28 mouse cellular contexts compared by ENCODE assay signal in genomic region chr2:131896011-131896410, GRCm38 (mm10). TPM values are rescaled to one million over a fixed set of nuclear protein-coding genes. Genes with fewer than 3 reads are reported as not detected.
A peak's percentile ranks its signal among the peaks of the same experiment; 100 is the strongest.
DNase-seq lines count a peak whose midpoint lies in the region; ATAC-seq and TF ChIP-seq lines count a peak whose summit lies in the region.
"Had no signal": no experiment of that assay in that cellular context is flagged by ENCODE, and none has a peak within 500 bp of the region (broad histone marks: within the 10 kb centered on the region; RNA-seq: fewer than 3 reads in every experiment).

No protein-coding gene starts in this region.

- H3K4me3 ChIP-seq in heart, embryonic 10.5 days: no peak overlapping the region
- no peak overlapping the region for H3K4me3 ChIP-seq in layer of hippocampus, adult 2 months
- no peak overlapping the region for H3K4me3 ChIP-seq in midbrain, embryonic 11.5 days (ENCODE audit: low read depth, low read length)
- no peak overlapping the region for H3K4me3 ChIP-seq in midbrain, embryonic 14.5 days (replicated peaks; ENCODE audit: low read depth, low read length)

- intact Hi-C loops in heart, postnatal 14 days (cut with DNase I): loop anchor here (5.0 kb wide), 1 partner anchor 64 kb away; no protein-coding TSS in a partner anchor

- ATAC-seq in midbrain, embryonic 11.5 days (ENCODE audit: low FRiP score): no peak
- ATAC-seq in midbrain, embryonic 14.5 days (ENCODE audit: low FRiP score, low TSS enrichment): no peak
- ATAC-seq: activated CD4-positive, CD25-positive, alpha-beta regulatory T cell, adult 4 months; CD4-positive, CD25-positive, alpha-beta regulatory T cell, adult 4 months; Patski had no signal

- H3K36me3 ChIP-seq in heart, embryonic 10.5 days: no peaks in the 10 kb centered on the region
- H3K36me3 ChIP-seq in midbrain, embryonic 11.5 days (ENCODE audit: control insufficient read depth, insufficient read depth, low read length): no peaks in the 10 kb centered on the region
- H3K36me3 ChIP-seq in midbrain, embryonic 14.5 days (ENCODE audit: control insufficient read depth, insufficient read depth, low read length): no peaks in the 10 kb centered on the region
- H3K36me3 ChIP-seq: G1E had no signal

- no peaks in the 10 kb centered on the region for H3K27me3 ChIP-seq in heart, embryonic 10.5 days (ENCODE audit: insufficient read depth, poor library complexity, severe bottlenecking)
- no peaks in the 10 kb centered on the region; the same call in 1 of the 2 replicates for H3K27me3 ChIP-seq in midbrain, embryonic 11.5 days (ENCODE audit: control insufficient read depth, insufficient read depth, low read length)
- H3K27me3 ChIP-seq in midbrain, embryonic 14.5 days (ENCODE audit: control insufficient read depth, insufficient read depth, low read length): no peaks in the 10 kb centered on the region
- H3K27me3 ChIP-seq: CH12.LX, Patski had no signal

- peaks cover 16% of the 10 kb centered on the region for H3K4me1 ChIP-seq in heart, embryonic 10.5 days
- peaks cover 5% of the 10 kb centered on the region; the same call in 1 of the 2 replicates for H3K4me1 ChIP-seq in midbrain, embryonic 11.5 days (ENCODE audit: control insufficient read depth, insufficient read depth, low read length)
- no peaks in the 10 kb centered on the region for H3K4me1 ChIP-seq in midbrain, embryonic 14.5 days (ENCODE audit: control insufficient read depth, insufficient read depth, low read length)

- H3K9ac ChIP-seq in midbrain, embryonic 11.5 days (ENCODE audit: low read length): no peak overlapping the region
- no peak overlapping the region for H3K9ac ChIP-seq in midbrain, embryonic 14.5 days (replicated peaks; ENCODE audit: low read length)

- DNase-seq in heart, adult 11 months: peak; percentile 66
- no peak for DNase-seq in heart, adult 18-20 months
- peak; percentile 3 for DNase-seq in heart, embryonic 10.5 days (ENCODE audit: low spot score)
- DNase-seq in heart, postnatal 14 days: no peak
- DNase-seq in layer of hippocampus, adult 2 months (ENCODE audit: low spot score in 2 of 2): no peak
- DNase-seq in layer of hippocampus, postnatal 14 days (ENCODE audit: low spot score in 2 of 2): no peak
- peak; percentile 64 for DNase-seq in midbrain, embryonic 11.5 days (ENCODE audit: low spot score, missing footprints)
- DNase-seq in midbrain, embryonic 14.5 days: no peak
- DNase-seq: adrenal gland, adult 2 months; adrenal gland, adult 8-10 months; adrenal gland, postnatal 10 days; adrenal gland, postnatal 14 days; adrenal gland, postnatal 25 days; adrenal gland, postnatal 36 days; B cell, adult 2 months; cerebellum, adult 11 months; cerebellum, adult 11-12 months had no signal

- H3K4me2 ChIP-seq in midbrain, embryonic 11.5 days: no peak overlapping the region
- no peak overlapping the region for H3K4me2 ChIP-seq in midbrain, embryonic 14.5 days (ENCODE audit: low read length)

- no peak for TF ChIP-seq CTCF in layer of hippocampus, adult 2 months (conservative IDR thresholded peaks at IDR 0.05)

- H3K27ac ChIP-seq in heart, embryonic 10.5 days: no peak overlapping the region
- 0 out of 2 replicates have a peak overlapping the region, but pooled peaks have one; percentile 23 for H3K27ac ChIP-seq in layer of hippocampus, adult 2 months
- H3K27ac ChIP-seq in midbrain, embryonic 11.5 days (ENCODE audit: low read depth, low read length): no peak overlapping the region
- no peak overlapping the region for H3K27ac ChIP-seq in midbrain, embryonic 14.5 days (replicated peaks; ENCODE audit: low read depth, low read length)

- H3K9me3 ChIP-seq in heart, embryonic 10.5 days: no peaks in the 10 kb centered on the region
- H3K9me3 ChIP-seq in midbrain, embryonic 11.5 days (ENCODE audit: control insufficient read depth, low read length): no peaks in the 10 kb centered on the region
- H3K9me3 ChIP-seq in midbrain, embryonic 14.5 days (ENCODE audit: control insufficient read depth, low read length): no peaks in the 10 kb centered on the region
- H3K9me3 ChIP-seq: G1E had no signal

- 86% methylated on average over 4 of the region's 4 CpGs for WGBS in heart, embryonic 10.5 days
- 93% methylated on average over 4 of the region's 4 CpGs for WGBS in midbrain, embryonic 11.5 days
- 93% methylated on average over 4 of the region's 4 CpGs for WGBS in midbrain, embryonic 14.5 days

RNA-seq across cellular contexts. Expression of gene Prnp, which starts 13.7 kb away (rescaled TPM):
- total RNA-seq in heart, adult 18-20 months (2021): 100 to 1,000 TPM; 127 to 135 TPM
- polyA plus RNA-seq in heart, embryonic 10.5 days (2016; fragmentation: Nextera tagmentation; extraction: Ambion mirVana): 62.6 and 67.0 TPM in 2 replicates
- total RNA-seq in heart, postnatal 14 days (2021): 10 to 100 TPM; 81.6 to 88.1 TPM
- total RNA-seq in layer of hippocampus, adult 2 months (2021): 100 to 1,000 TPM; 984 to 990 TPM
- total RNA-seq in layer of hippocampus, postnatal 14 days (2021): 100 to 1,000 TPM; 651 to 673 TPM
- polyA plus RNA-seq in midbrain, embryonic 11.5 days (2014; fragmentation: Nextera tagmentation; extraction: Ambion mirVana): 27.2 and 29.7 TPM in 2 replicates
- 97.3 and 118 TPM in 2 replicates for polyA plus RNA-seq in midbrain, embryonic 14.5 days (2014; fragmentation: Nextera tagmentation; extraction: Ambion mirVana)

RNA-seq across cellular contexts. Expression of gene Prn, which starts 13.7 kb away (rescaled TPM):
- under 1 TPM; 0.42 to 0.64 TPM for total RNA-seq in heart, adult 18-20 months (2021)
- 0.35 TPM in 1 of 2 replicates, not detected in the other for polyA plus RNA-seq in heart, embryonic 10.5 days (2016; fragmentation: Nextera tagmentation; extraction: Ambion mirVana)
- total RNA-seq in heart, postnatal 14 days (2021): 1 to 10 TPM in 1 of 2 experiments, under 1 TPM in 1; 0.71 to 2.8 TPM
- total RNA-seq in layer of hippocampus, adult 2 months (2021): not detected
- not detected for total RNA-seq in layer of hippocampus, postnatal 14 days (2021)
- polyA plus RNA-seq in midbrain, embryonic 11.5 days (2014; fragmentation: Nextera tagmentation; extraction: Ambion mirVana): not detected in 2 replicates
- polyA plus RNA-seq in midbrain, embryonic 14.5 days (2014; fragmentation: Nextera tagmentation; extraction: Ambion mirVana): not detected in 2 replicates
- total RNA-seq: adrenal gland, adult 18-20 months; adrenal gland, adult 2 months; adrenal gland, adult 8-10 months; adrenal gland, postnatal 10 days; adrenal gland, postnatal 4 days; CH12.LX; ES-E14; G1E; MEL had no signal
- polyA plus RNA-seq: activated CD4-positive, CD25-positive, alpha-beta regulatory T cell, adult 4 months; adrenal gland, adult 2 months; brain, embryonic 14.5 days; C2C12; CD4-positive, CD25-positive, alpha-beta regulatory T cell, adult 4 months; G1E; Patski had no signal

RNA-seq across cellular contexts. Expression of gene Erv3, which starts 36.5 kb away (rescaled TPM):
- total RNA-seq in heart, adult 18-20 months (2021): not detected
- polyA plus RNA-seq in heart, embryonic 10.5 days (2016; fragmentation: Nextera tagmentation; extraction: Ambion mirVana): not detected in 2 replicates
- total RNA-seq in heart, postnatal 14 days (2021): not detected
- under 1 TPM in 1 of 2 experiments, not detected in 1; 0.12 TPM for total RNA-seq in layer of hippocampus, adult 2 months (2021)
- under 1 TPM in 1 of 2 experiments, not detected in 1; 0.14 TPM for total RNA-seq in layer of hippocampus, postnatal 14 days (2021)
- polyA plus RNA-seq in midbrain, embryonic 11.5 days (2014; fragmentation: Nextera tagmentation; extraction: Ambion mirVana): not detected in 2 replicates
- polyA plus RNA-seq in midbrain, embryonic 14.5 days (2014; fragmentation: Nextera tagmentation; extraction: Ambion mirVana): not detected in 2 replicates
- total RNA-seq: adrenal gland, adult 18-20 months; adrenal gland, adult 2 months; adrenal gland, adult 8-10 months; adrenal gland, postnatal 10 days; adrenal gland, postnatal 14 days; adrenal gland, postnatal 25 days; adrenal gland, postnatal 36 days; adrenal gland, postnatal 4 days; CH12.LX; ES-E14 had no signal
- polyA plus RNA-seq: activated CD4-positive, CD25-positive, alpha-beta regulatory T cell, adult 4 months; adrenal gland, adult 2 months; C2C12; CD4-positive, CD25-positive, alpha-beta regulatory T cell, adult 4 months; Patski had no signal

RNA-seq across cellular contexts. Expression of gene Prnd, which starts 54.6 kb away (rescaled TPM):
- 1 to 10 TPM in 1 of 2 experiments, not detected in 1; 1.7 TPM for total RNA-seq in heart, adult 18-20 months (2021)
- polyA plus RNA-seq in heart, embryonic 10.5 days (2016; fragmentation: Nextera tagmentation; extraction: Ambion mirVana): 3.1 and 4.6 TPM in 2 replicates
- total RNA-seq in heart, postnatal 14 days (2021): 10 to 100 TPM in 1 of 2 experiments, 1 to 10 TPM in 1; 3.2 to 10.4 TPM
- not detected for total RNA-seq in layer of hippocampus, adult 2 months (2021)
- total RNA-seq in layer of hippocampus, postnatal 14 days (2021): 1 to 10 TPM; 2.0 to 2.1 TPM
- 5.3 and 6.9 TPM in 2 replicates for polyA plus RNA-seq in midbrain, embryonic 11.5 days (2014; fragmentation: Nextera tagmentation; extraction: Ambion mirVana)
- polyA plus RNA-seq in midbrain, embryonic 14.5 days (2014; fragmentation: Nextera tagmentation; extraction: Ambion mirVana): 6.4 and 14.1 TPM in 2 replicates
- total RNA-seq: adrenal gland, adult 2 months; adrenal gland, postnatal 25 days; MEL had no signal
- polyA plus RNA-seq: G1E had no signal

Comparison
In these comparisons a context has a peak if more than half of its experiments do, and no peak if none do; other contexts are left out.
1. DNase-seq: peak in heart, adult 11 months (single experiment), heart, embryonic 10.5 days (single experiment) and midbrain, embryonic 11.5 days (single experiment); none in heart, adult 18-20 months (0 of 2), heart, postnatal 14 days (0 of 2), layer of hippocampus, adult 2 months (0 of 2), layer of hippocampus, postnatal 14 days (0 of 2) and midbrain, embryonic 14.5 days (single experiment).
2. RNA of gene Prnp, which starts 13.7 kb away (total RNA-seq): 984 to 990 TPM in layer of hippocampus, adult 2 months and 651 to 673 TPM in layer of hippocampus, postnatal 14 days; 127 to 135 TPM in heart, adult 18-20 months and 81.6 to 88.1 TPM in heart, postnatal 14 days; every median in the first group is over 4 times any median in the second.